Mouse (Mus musculus): ENCODE measurements around the gene Vpreb1.

Gene Vpreb1

GRCm38 (mm10) chr16:16870617-16871331, at the start of gene Vpreb1, which contains the start of gene Top3b:
Gene Vpreb1, minus strand, starts transcription at chr16:16870843.
Gene Top3b, plus strand, starts transcription at chr16:16870736.
- peak; percentile 87 to 88 for DNase-seq (ENCODE audit: low spot score in 2 of 2)

GRCm38 (mm10) chr16:16918441-16919117, 47.9 kb upstream of the Vpreb1 start:
- DNase-seq (ENCODE audit: low spot score in 2 of 2): peak; percentile 49 to 64

- no peak for DNase-seq (ENCODE audit: low spot score in 2 of 2)
Measured at GRCm38 (mm10) chr16:16913440-16913839, 42.8 kb upstream of the Vpreb1 start.

- DNase-seq (ENCODE audit: low spot score in 2 of 2): peak in 1 of 2 experiments; percentile 53
Measured at GRCm38 (mm10) chr16:16911641-16912597, 41.3 kb upstream of the Vpreb1 start.

GRCm38 (mm10) chr16:16907799-16908198, 37.2 kb upstream of the Vpreb1 start:
- DNase-seq (ENCODE audit: low spot score in 2 of 2): no peak

GRCm38 (mm10) chr16:16903188-16903587, 32.5 kb upstream of the Vpreb1 start:
- DNase-seq (ENCODE audit: low spot score in 2 of 2): no peak

- DNase-seq (ENCODE audit: low spot score in 2 of 2): no peak
Measured at GRCm38 (mm10) chr16:16902329-16902728, 31.7 kb upstream of the Vpreb1 start.

- no peak for DNase-seq (ENCODE audit: low spot score in 2 of 2)
Measured at GRCm38 (mm10) chr16:16897056-16897584, 26.5 kb upstream of the Vpreb1 start.

GRCm38 (mm10) chr16:16896382-16897055, 25.9 kb upstream of the Vpreb1 start, which contains the start of gene Ppm1f:
Gene Ppm1f, plus strand, starts transcription at chr16:16896469.
- DNase-seq (ENCODE audit: low spot score in 2 of 2): peak; percentile 93

- no peak for DNase-seq (ENCODE audit: low spot score in 2 of 2)
Measured at GRCm38 (mm10) chr16:16896015-16896381, 25.4 kb upstream of the Vpreb1 start.

- DNase-seq (ENCODE audit: low spot score in 2 of 2): no peak
Measured at GRCm38 (mm10) chr16:16892366-16892765, 21.7 kb upstream of the Vpreb1 start.

GRCm38 (mm10) chr16:16888341-16888740, 17.7 kb upstream of the Vpreb1 start:
- no peak for DNase-seq (ENCODE audit: low spot score in 2 of 2)

GRCm38 (mm10) chr16:16879025-16879424, 8.4 kb upstream of the Vpreb1 start:
- no peak for DNase-seq (ENCODE audit: low spot score in 2 of 2)

- no peak for DNase-seq (ENCODE audit: low spot score in 2 of 2)
Measured at GRCm38 (mm10) chr16:16870241-16870616, 414 bp downstream of the Vpreb1 start.

GRCm38 (mm10) chr16:16865696-16866561, 4.7 kb downstream of the Vpreb1 start:
- no peak for DNase-seq (ENCODE audit: low spot score in 2 of 2)

- no peak for DNase-seq (ENCODE audit: low spot score in 2 of 2)
Measured at GRCm38 (mm10) chr16:16865217-16865616, 5.4 kb downstream of the Vpreb1 start.

- no peak for DNase-seq (ENCODE audit: low spot score in 2 of 2)
Measured at GRCm38 (mm10) chr16:16863978-16864377, 6.7 kb downstream of the Vpreb1 start, which contains the start of gene Igll1. Gene Igll1, minus strand, starts transcription at chr16:16863985.

- no peak for DNase-seq (ENCODE audit: low spot score in 2 of 2)
Measured at GRCm38 (mm10) chr16:16862288-16862687, 8.4 kb downstream of the Vpreb1 start.

GRCm38 (mm10) chr16:16856731-16857476, 13.7 kb downstream of the Vpreb1 start:
- no peak for DNase-seq (ENCODE audit: low spot score in 2 of 2)
